Mouse (Mus musculus) lung, adult 2 months (tissue): ENCODE measurements around the gene Gpr108. TPM values are rescaled to one million over a fixed set of nuclear protein-coding genes. Genes with fewer than 3 reads are reported as not detected.

Source experiments
- DNase-seq: peaks from one replicate; pipeline ENCODE4 v3.0.0; 2022
- H3K4me1 ChIP-seq: fragments of 200-500 bp; 2 replicates; pipeline ENCODE4 v1.6.1; 2011; ENCODE audit warnings: low read length; ENCODE audit not compliant: control insufficient read depth, insufficient read depth
- H3K4me3 ChIP-seq: fragments of 200-500 bp; replicated peaks from 2 replicates; pipeline ENCODE3; 2011; ENCODE audit warnings: low read depth, mild to moderate bottlenecking, control low read depth, low read length; ENCODE audit errors: extremely low read depth
- CTCF ChIP-seq: fragments of 200-500 bp; IDR thresholded peaks from 2 replicates; pipeline ENCODE4 v1.5.1; 2011; ENCODE audit warnings: mild to moderate bottlenecking, low read length, control low read depth; ENCODE audit not compliant: insufficient read depth
- POLR2A ChIP-seq: fragments of 200-500 bp; IDR thresholded peaks from 2 replicates; pipeline ENCODE4 v1.6.1; 2011; ENCODE audit warnings: low read depth, mild to moderate bottlenecking, control low read depth, low read length, borderline replicate concordance; ENCODE audit errors: extremely low read depth
- WGBS: fragments of 180-500 bp; shearing (Covaris S2); methylation state at CpG from one replicate; pipeline ENCODE4 v1.1.7; 2018; 5-methylcytosine and 5-hydroxymethylcytosine counted together
- polyA plus RNA-seq: library from polyadenylated mRNA; depleted of rRNA; stranded (reverse); fragments of >200 nt; gene quantifications from 2 replicates; pipeline ENCODE4 v1.2.3, GENCODE M21; 2012; rRNA removed

Gene Gpr108
- polyA plus RNA-seq: 62.1 and 68.2 TPM in 2 replicates

GRCm38 (mm10) chr17:57248201-57248699 is at the start of gene Gpr108:
Gpr108 (minus strand) TSS chr17:57248446.
- 0% methylated on average over 12 of the region's 12 CpGs for WGBS
- H3K4me3 ChIP-seq: peak within 1 kb of the TSS; percentile 95
- peak; percentile 77 for DNase-seq
- peaks cover 8% of the 10 kb centered on the region for H3K4me1 ChIP-seq
- TF ChIP-seq POLR2A (peak; percentile 28; the same call in 1 of the 2 replicates), CTCF (peak; percentile 76)

DNA sequence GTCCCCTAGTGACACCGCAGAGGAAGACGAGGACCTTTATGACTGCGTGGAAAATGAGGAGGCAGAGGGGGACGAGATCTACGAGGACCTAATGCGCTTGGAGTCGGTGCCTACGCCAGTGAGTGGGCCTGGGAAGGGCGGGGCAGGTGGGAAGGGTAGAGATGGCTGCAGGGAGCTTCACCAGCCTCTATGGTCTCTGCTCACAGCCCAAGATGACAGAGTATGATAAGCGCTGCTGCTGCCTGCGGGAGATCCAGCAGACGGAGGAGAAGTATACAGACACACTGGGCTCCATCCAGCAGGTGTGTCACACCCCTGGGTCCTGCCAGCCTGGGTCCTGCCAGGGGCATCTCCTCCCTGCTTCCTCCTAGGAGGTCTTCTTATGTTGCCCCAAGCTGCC is 48.8 kb upstream of the Gpr108 start:
- H3K4me1 ChIP-seq: no peaks in the 10 kb centered on the region
- WGBS: 80% methylated on average over 12 of the region's 12 CpGs
- TF ChIP-seq CTCF (no peak), POLR2A (no peak)

DNA sequence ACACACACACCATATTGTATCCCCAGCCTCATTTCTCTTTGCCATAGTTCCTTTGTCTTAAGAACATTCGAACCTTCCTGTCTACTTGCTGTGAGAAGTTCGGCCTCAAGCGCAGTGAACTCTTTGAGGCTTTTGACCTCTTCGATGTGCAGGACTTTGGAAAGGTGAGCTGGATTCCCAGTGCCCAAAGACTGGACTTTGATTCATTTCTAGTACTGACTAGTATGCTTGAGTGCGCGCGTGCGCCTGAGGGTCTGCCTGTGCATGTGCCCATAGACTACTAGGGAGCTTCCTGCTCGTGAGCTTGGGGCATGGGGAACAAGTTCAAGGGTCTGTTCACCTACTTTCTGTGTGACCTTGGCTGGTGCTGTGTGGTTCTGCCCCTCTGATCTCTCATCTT is 47.7 kb upstream of the Gpr108 start:
- no peak overlapping the region for H3K4me3 ChIP-seq
- 89% methylated on average over 9 of the region's 9 CpGs for WGBS
- H3K4me1 ChIP-seq: no peaks in the 10 kb centered on the region
- DNase-seq: no peak
- no peak for TF ChIP-seq CTCF
- no peak for TF ChIP-seq POLR2A

More for the DNA sequence above, 48.8 kb upstream of the Gpr108 start:
- DNase-seq: no peak
- H3K4me3 ChIP-seq: no peak overlapping the region

DNA sequence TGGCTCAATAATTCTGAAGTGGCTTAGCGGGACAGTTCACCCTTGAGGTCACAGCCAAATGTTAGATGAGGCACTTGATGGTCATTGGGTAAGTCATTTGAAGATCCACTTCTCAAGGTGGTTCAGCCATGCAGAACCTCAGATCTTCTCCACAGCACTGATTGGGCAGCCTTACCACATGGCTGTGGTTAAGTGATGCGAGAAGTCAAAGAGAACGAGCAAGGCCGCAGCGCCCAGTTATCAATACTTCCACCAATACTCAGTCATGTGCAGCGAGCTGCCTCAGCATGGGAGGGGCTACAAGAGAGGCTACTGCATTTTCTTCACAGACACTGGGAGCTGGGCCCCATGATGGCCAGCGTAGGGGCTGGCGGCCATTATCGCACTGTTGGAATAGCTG is 44.7 kb upstream of the Gpr108 start:
- TF ChIP-seq CTCF (no peak), POLR2A (no peak)
- WGBS: 91% methylated on average over 9 of the region's 9 CpGs
- peaks cover 7% of the 10 kb centered on the region; the same call in 1 of the 2 replicates for H3K4me1 ChIP-seq
- H3K4me3 ChIP-seq: no peak overlapping the region
- DNase-seq: no peak

DNA sequence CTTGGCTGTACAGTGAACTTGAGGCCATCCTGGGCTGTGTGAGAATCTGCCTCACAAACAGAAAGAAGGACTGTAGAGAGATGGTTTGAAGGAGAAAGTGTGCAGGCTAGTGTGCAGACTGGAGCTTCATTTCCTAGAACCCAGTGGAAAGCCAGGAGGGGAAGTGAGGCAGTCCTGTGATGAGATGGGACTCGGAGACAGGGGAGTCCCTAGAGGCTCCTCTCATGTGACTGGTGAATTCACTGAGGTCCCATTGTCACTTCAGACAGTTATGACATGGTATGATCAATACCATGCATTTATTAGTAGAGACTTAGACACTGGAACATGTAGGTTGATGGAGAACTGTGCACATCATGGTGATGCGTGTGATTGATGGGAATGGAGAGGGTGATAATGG is 44.1 kb upstream of the Gpr108 start:
- 80% methylated on average over 2 of the region's 2 CpGs for WGBS
- Histone ChIP-seq H3K4me1 (peaks cover 7% of the 10 kb centered on the region; the same call in 1 of the 2 replicates), H3K4me3 (no peak overlapping the region)
- DNase-seq: no peak
- no peak for TF ChIP-seq CTCF
- no peak for TF ChIP-seq POLR2A

DNA sequence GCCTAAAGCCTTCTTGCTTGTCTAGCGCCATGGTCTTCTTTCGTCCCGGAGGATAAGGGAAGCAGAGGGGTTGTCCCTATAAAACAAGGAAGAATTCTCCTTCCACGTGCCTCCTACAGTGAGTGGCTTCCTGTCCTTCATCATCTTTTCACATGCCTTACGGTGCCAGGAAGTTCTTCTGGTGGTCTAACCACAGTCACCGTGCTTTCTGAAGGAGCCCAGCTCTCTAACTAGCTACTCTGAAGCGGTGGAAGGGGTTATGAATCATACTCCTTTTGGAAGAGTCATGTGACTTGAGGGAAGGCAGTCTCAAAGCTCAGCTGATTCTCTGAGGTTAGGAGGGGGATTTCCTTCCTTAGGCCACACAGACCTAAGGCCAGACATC is 42.4 kb upstream of the Gpr108 start:
- H3K4me1 ChIP-seq: peaks cover 7% of the 10 kb centered on the region; the same call in 1 of the 2 replicates
- 47% methylated on average over 7 of the region's 7 CpGs for WGBS
- TF ChIP-seq CTCF (no peak), POLR2A (no peak)
- DNase-seq: no peak
- H3K4me3 ChIP-seq: no peak overlapping the region

DNA sequence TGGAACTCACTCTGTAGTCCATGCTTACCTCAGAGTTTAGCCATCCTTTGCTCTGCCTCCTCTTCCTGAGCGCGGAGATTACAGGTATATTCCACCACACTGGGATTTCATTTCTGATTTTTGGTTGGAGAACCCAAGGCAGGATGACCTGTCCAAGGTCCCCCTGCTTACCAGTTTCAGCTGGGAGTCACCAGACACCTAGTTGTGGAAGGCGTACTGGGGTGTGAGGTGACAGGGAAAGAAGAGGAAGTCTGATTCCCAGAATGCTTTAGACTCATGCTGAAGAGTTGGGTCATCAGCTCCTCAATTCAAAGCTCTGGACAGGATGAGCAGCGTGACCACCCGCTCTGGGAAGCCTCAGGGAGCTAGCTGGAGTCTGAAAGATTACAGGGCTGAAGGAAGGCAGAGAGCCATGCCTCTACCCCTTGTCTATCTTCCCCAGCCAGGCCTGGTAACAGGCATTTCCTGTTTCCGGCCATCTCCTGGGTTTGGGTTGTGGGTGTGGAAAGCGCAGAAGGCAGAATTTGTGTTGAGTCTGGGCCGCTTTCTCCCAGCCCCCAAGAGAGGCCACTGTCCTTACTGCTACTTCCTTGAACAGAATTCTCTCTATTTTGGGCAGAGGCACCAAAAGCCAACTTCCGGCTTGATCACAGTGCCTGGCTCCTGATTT is 41.9 kb upstream of the Gpr108 start:
- Histone ChIP-seq H3K4me1 (peaks cover 7% of the 10 kb centered on the region; the same call in 1 of the 2 replicates), H3K4me3 (no peak overlapping the region)
- TF ChIP-seq CTCF (no peak), POLR2A (no peak)
- DNase-seq: no peak
- WGBS: 53% methylated on average over 9 of the region's 9 CpGs

DNA sequence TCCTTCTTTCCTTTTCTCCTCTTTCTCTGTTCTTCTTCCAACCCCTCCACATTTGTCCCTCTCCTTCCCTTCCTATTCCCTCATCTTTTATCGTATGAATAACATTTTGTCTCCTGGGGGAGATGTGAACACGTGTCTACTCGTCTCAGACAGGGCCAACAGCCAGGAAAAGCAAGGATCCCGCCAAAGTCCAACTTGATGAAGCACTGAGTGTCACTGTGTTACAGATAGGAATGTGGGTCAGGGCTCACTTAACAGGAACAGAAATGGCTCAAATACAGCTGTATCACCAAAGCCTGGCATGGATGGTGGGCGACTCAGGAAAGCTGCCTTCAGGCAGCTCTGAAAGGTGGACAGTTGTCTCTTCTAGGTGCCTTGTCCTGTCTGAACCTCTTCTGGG is 41.0 kb upstream of the Gpr108 start:
- WGBS: 75% methylated on average over 5 of the region's 5 CpGs
- no peak overlapping the region for H3K4me3 ChIP-seq
- DNase-seq: no peak
- TF ChIP-seq POLR2A (no peak), CTCF (no peak)
- peaks cover 7% of the 10 kb centered on the region; the same call in 1 of the 2 replicates for H3K4me1 ChIP-seq

GRCm38 (mm10) chr17:57286718-57287355 is 38.6 kb upstream of the Gpr108 start:
- no peak for TF ChIP-seq POLR2A
- no peak for TF ChIP-seq CTCF
- H3K4me3 ChIP-seq: no peak overlapping the region
- DNase-seq: no peak
- H3K4me1 ChIP-seq: peaks cover 7% of the 10 kb centered on the region; the same call in 1 of the 2 replicates
- WGBS: 46% methylated on average over 8 of the region's 8 CpGs
